Mouse (Mus musculus) liver, postnatal 0 days (tissue): ENCODE results near the gene Napsa.

ENCODE experiments used
- CTCF ChIP-seq: sonication (generic); IDR thresholded peaks from 2 replicates; pipeline ENCODE4 v1.5.1; 2016; ENCODE audit warnings: antibody characterized with exemption, low read depth
- EP300 ChIP-seq: IDR thresholded peaks from 2 replicates; pipeline ENCODE4 v1.6.1; 2016; ENCODE audit warnings: antibody characterized with exemption, low read depth, mild to moderate bottlenecking

DNA sequence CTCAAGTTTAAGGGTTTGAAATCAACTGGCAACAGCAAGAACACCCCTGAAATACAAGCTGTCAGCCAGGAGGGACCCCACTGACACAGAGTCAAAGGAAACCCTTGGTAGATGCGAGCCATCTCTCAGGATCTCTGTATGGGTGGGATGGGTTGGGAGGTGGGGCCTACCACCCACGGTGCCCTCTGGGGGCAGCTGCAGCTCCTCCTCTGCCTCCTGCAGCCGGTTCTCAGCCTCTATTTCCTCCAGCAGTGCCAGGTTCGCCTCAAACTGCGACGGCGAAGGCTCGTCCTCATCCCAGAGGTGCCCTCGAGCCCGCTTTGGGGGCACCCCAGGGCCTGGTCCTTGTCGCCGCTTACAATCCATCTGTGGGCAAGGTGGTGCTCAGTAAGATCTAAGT is 29.1 kb upstream of the Napsa start:
- TF ChIP-seq CTCF (no peak), EP300 (no peak)
